Mouse (Mus musculus): ENCODE measurements around the gene Zc3h14. TPM values are rescaled to one million over a fixed set of nuclear protein-coding genes. Genes with fewer than 3 reads are reported as not detected.
A peak's percentile ranks its signal among the peaks of the same experiment; 100 is the strongest.

Zc3h14 gene
- total RNA-seq, 2 experiments from 2014 or later, result 84.9 to 86.1 TPM

DNA sequence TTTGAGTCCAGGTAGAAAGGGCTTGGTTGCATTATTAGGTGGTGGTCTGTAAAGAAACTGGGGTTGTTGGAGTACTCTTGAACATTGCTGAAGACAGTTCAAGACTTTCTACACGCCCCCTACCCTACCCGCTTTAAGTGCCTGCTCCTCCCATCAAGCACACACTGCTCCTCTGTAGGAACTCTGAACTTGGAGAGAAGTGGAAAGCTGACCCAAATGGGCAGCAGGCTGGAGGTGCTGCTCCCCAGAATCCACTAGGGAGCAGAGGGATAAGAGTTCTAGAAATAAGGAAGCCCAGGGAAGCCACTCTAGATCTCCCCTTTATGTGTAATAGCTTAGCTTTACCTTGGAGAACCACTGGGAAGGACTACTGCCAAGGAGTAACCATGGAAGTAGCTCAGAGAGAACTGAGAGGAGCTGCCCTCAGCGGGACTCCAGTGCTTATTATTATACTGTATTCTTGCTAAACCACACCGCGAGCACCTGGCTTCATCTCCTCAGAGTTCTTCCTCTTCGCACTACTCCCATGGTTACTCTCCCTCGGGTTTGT, 8.9 kb upstream of the Zc3h14 start:
- no peak for DNase-seq

DNA sequence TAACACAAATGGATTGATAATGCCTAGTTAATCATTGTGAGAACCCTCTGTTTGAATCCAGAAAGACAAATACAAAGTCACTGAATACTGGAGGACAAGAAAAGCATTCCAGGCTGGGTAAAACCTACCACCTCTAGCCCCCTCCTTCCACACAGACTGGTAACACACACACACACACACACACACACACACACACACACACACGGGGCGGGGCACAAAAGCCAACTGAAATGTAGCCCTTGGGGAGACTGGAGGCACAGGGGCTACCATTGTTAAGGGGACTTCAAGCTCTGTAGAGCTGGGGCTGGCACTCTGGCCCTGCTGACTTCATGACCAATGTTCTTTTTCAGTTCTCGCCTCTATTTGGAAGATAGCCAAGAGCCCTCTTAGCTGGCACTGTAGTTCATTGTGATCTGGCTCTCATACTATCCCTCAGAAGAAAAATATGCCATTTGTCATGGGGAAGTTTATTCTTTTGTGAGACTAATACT, 5.7 kb upstream of the Zc3h14 start:
- peak; percentile 9 to 43 for DNase-seq

DNA sequence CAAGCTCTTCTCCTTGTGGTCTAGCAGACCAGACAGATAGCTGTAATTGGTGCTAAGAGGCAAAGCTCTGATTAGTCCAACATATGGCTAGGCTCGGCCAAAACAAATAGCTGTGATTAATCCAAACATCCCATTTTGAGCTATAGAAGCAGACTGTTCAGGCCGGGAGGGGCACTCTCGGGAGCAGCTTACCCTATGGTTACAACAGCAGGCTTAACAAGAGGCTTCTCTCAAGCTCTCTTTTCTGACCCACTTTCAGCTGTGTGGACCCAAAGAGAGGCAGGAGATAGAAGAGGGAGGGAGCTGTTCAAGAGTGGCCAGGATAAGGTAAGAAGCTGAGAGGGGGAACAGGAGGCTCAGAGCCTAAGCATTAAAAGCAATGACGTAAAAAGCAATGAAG, 1.1 kb upstream of the Zc3h14 start:
- DNase-seq, result no peak

DNA sequence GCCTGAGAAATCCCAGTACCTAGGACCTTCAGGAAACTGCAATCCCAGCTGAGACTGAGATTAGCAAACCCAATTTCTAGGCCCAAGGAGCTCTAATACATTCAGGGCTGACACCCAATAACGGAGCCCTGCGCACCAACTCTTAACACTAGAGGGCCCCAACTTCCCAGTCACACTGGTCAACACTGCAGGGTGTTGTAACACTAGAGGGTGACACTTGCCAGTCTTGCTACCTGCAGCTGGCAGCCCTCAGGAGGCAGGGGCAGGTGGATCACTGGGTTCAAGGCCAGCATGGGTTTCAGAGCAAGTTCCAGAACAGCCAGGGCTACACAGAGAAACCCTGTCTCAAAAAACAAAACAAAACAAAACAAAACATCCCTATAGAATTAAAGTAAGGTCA, 633 bp upstream of the Zc3h14 start:
- DNase-seq, result peak; percentile 70 to 73

DNA sequence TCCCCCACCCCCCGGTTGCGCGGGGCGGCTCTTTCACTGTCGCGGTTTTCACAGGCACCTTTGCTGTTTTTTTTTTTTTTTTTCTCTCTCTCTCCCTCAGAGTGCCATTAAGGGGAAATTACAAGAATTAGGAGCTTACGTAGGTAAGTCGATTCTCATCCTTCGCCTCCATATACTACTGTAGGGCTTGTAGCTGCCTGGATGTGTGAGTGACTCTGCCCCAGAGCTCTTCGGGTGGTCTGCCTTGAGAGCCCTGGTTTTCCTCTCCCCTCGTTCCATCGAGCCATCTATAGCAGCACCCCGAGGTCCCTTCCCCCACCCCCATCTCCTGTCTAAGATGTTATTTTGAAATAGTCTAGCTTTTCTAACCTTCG, 603 bp downstream of the Zc3h14 start:
- DNase-seq, result peak in 1 of 2 experiments; percentile 25

DNA sequence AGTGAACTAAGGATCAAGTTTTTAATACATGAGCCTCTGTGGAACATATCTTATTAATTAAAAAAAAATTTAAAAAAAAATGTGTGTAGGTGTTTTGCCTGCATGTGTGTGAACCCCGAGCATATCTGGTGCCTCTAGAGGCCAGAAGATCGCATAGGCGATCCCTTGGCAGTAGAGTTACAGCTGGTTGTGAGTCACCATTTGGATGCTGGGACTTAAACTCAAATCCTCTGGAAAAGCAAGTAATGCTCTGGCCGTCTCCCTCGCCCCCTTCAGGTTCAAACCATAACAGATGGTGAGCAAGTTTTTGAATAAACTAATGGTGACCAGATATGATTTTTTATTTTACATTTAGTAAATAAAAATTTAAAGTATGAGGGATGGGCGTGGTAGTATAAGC, 10.9 kb downstream of the Zc3h14 start:
- no peak for DNase-seq

DNA sequence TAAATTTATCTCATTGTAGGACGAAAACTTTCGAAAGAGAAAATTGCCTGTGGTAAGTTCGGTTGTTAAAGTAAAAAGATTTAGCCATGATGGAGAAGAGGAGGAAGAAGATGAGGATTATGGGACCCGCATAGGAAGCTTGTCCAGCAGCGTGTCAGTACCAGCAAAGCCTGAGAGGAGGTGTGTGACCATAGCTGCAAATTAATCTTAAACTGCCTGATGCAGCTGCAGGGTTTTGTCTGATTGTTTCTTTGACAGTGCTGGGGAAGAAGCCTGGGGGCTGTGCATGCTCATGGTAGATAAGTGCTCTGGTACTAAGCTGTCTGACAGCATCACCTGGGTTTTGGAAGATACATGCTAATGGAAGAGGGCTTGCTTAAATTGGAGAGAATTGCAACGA, 12.9 kb downstream of the Zc3h14 start:
- no peak for DNase-seq

DNA sequence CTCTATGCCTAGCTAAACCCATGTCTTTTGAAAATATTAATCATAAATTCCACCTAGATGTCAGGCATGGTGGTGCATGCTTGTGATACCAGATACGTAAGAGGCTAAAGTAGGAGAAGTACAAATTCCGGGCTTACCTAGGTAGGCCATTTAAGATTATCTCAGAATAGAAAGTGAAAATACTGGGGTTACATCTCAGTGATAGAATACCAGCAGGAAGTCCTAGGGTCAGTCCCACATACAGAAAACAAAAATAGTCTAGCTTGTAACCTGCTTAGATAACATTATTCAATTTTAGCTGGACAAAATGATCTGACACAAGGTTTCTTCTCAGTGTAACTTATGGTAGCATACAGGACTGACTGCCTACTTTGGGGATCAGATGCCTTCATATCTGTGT, 19.5 kb downstream of the Zc3h14 start:
- no peak for DNase-seq

DNA sequence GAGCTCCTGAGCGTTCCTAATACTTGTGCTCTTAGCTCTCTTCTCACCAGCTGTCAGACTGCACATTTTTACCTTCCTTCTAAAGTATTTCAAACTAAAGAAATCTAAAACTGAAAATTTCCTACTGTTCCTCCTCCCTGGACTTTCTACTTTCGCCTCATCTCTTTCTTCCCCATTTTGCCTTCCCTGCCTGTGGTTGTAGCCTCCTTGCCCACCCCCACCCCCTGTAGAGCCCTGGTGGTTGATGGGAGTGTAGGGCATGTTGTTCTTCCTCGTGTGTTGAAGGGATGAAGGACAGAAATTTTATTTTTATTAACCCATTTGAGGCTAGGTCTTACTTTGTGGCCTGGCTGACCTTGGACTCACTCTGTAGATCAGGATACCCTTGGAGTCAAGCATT, 30.7 kb downstream of the Zc3h14 start:
- no peak for DNase-seq

DNA sequence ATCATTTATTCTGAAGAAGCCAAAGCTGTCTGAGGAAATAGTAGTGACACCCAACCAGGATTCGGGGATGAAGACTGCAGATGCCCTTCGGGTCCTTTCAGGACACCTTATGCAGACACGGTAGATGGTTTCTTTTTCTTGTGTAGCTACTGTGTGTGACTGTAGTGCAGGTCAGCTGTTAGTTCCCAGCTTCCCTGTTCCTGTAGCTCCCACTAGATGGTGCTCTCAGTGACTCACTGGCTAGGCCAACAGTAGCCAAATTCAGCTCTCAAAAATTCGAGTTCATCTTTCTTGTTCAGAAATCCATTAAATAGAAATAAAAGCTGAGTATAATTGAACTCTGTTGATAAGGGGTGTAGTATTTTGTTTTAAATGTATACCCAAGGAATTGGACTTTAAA, 32.4 kb downstream of the Zc3h14 start:
- peak; percentile 12 to 25 for DNase-seq

DNA sequence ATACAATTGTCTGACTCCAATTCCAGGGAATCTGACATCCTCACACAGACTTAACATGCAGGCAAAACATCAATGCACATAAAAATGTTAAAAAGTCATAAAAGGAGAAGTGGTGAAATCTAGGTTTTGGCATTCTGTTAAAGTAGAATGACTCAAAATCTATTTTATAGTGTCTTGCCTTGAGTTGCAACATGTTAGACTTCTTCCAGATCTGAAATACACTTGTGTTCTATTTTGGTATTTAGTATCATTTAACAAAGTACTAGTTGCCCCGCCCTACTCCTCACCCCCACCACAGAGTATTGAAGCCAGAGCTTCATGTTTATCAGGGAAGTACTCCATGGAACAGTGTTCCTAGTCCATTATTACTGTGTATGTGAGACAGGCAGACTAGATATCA, 37.5 kb downstream of the Zc3h14 start:
- DNase-seq, result no peak

DNA sequence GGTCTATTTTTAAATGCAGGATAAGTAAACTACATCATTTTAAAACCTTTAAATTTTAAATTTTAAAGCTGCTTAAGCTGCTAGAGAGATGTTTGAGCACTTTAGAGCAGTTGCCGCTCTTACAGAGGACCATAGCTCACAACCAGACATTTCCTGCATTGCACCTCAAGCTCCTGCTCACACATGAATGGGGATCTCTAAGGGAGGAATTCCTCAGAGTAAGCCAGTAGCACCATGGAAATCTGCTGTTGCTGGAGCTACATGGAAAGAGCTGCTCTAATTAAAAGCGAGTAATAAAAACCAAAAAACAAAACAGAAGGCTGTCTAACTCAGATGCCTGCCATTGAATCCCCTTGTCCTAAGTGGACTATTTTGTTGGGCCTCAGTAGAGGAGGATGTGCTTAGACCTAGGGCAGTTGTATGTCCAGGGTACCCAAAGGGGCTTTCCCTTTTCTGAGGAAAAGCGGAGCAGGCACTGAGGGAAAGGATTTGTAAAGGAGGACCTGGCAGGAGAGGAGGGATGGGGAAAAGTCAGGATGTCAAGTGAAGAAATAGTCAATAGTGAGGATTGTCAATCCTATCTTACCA, 49.1 kb downstream of the Zc3h14 start:
- no peak for DNase-seq

DNA sequence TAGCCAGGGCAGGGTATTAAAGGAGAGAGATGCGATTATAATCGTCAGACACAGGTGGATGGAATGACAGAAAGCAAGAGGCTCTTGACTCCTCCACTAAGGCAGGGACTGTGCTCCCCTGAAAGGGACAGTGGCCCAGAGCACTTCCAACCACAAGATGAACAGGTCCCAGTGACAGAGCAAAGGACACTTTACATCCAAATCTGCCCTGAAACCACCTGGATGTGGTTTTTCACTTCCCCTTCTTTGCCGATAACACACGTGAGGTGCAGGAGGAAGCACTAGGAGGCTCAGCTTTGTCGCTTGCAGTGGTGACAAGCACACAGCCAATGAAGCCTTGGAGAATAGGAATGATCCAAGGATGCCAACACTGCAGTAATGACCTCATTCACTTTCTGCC, 53.6 kb downstream of the Zc3h14 start:
- no peak for DNase-seq

DNA sequence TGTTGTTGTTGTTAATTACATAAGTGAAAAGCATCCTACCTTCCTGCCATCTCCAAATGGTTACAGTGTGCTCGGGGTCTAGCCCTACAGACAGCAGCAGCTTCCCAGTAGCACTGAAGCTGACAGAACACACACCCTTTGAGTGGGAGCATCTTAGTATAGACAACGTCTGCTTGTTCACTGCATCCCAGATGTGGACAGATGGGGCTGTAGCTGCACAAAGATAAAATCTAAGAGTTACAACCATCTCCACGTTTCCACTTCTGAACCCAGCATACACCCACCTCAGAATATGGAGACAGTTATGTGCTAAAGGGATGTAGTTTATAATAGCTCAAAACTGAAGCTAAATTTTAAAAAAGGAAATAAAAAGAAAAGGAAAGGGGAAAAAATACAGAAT, 55.5 kb downstream of the Zc3h14 start:
- no peak for DNase-seq

DNA sequence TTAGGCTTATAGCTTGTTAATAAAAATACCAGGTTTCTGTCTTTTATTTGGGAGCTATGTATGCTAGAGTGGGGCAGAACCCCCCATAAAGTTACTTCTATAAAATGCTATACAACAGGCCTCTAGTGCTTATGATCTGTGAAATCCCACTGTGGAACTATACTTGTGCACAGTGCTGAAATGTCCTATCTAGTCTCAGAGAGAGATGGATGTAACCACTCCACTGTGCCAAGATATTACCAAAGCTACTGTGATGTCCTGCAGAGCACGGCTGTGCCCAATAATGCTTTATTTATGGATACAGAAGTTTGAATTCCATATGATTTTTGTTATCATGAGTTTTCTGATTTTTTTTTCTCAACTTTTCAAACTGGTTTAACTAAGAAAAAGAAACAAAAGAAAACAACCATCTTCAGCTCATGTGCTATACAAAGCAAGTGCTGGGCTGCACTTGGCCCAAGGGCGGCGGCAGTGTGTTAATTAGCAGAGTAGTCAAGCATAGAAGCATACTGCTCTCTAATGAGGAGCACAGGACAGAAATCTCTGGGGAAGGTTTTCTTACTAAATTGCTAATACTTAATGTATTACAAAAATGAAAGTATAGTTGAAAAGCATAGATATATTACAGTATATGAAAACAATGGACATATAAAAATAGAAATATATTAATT, 57.4 kb downstream of the Zc3h14 start:
- DNase-seq, result no peak

DNA sequence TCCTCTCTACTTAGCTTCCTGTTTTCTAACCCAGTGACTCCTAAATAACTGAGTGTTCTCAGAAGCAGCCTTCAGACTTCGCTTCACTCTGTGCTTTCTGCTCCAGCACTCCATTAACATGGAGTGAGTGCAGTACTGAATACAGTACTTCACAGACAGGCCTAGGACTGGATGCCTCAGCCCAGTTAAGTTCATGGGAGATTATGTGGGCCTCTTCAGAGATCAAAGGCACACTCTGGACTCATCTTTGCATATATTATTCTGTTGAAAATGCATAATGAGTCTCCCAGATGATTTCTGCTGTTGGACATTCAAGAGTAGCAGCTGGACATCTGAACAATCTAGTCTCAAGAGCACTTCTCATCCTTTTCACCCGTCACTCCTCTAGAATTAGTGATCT, 74.0 kb downstream of the Zc3h14 start:
- no peak for DNase-seq

DNA sequence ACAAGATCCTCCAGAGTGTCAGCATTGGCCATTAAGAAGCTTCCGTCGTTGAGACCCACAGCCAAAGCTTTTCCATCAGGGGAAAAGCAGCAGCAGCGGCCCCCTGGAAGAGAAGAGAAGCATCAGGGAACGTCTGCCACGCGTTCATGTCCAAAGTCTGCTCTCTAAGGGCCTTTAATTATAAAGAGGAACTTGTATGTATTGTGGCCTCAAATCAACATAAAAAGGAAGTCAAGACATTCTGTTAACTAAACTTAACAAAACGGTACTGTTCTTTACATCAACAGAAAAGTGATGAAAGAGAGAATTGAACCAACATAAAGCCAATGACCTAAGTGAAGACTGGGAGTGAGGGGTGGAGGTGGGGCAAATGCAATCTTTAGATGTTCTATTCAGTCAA, 84.4 kb downstream of the Zc3h14 start:
- no peak for DNase-seq

DNA sequence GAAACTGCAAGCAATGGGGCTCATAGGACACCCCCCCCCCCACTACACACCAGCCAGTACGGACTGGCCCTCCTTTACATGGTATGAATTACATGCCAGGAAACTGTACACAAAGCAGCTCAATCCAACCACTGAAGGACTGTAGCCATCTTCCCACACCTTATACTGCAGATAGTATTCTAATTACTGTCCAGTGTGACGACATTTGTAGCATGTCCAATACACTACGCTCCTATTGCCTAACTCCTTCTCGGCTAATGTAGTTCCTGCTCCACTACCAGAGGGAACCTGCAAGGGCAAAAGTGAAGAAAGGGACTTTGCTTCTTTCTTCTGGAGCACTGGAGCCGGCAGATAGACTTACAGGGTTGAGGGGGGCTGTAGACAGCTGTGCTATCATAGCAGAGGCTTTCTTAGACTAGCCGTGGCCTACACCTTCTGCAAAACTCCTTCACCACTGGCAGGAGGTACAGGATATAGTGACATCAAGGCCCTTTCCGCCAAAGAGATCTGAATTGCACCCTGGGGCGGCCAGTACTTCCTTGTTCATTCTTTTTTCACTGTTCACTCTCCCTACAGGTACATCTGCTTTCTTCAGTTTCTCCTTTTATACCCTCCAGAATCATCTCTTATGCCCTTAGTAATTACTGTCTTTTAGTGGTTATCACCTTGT, 86.3 kb downstream of the Zc3h14 start:
- no peak for DNase-seq

DNA sequence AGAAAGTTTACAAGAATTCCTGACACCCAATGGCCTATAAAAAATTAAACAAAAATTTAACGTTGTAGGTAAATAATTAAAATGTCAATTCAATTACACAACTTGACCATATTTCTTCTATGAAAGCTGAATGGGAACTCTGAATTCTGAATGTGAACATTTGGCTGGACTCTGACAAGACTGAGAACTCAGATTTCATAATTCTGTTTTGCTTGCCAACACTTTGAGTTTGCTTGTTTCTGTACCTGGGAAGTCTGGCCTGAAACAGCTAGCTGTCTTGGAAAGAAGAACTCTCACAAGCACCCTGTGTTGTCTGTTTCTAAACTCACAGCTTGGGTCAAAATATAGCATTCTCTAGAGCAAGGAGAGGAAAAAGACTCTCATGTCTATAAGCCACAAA, 87.1 kb downstream of the Zc3h14 start:
- DNase-seq, result no peak

DNA sequence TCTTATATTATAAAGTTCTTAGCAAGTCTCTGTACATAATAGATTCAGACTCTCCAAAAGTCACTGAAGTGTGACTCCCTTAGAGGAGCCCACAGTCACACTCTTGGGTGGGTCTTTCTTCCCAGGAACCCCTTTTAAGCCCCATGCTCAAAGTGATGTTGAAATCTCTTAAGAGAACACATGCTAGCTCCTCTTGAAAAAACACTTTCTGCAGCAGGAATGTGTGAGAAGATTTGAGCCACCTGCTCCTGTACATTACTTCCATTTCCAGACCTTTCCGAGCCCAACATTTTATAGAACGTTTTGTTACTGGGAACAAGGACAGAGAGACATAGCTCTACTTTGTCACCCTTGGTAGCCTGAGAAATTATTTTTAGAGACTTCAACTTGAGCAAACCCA, 88.1 kb downstream of the Zc3h14 start:
- DNase-seq, result no peak

DNA sequence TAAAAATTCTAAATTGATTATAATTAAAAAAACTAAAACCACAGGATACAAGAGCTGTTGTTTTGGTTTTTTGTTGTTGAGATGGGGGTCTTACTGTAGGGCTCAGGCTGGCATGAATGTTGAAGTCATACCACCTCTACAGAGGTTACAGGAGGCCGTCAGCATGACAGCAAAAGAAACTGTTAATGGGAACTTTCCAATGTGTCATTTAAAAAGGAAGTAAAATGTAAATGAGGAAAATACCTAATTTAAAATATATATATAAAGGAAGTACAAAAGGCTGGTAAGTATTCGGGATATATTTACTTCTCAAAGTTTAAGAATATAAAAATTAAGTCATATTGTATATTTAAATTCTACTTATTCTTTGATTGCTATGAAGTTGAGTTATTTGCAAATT, 88.7 kb downstream of the Zc3h14 start:
- no peak for DNase-seq
